Mouse (Mus musculus): Measurements from ENCODE around the gene Nt5dc3. TPM values are rescaled to one million over a fixed set of nuclear protein-coding genes. Genes with fewer than 3 reads are reported as not detected.

Gene Nt5dc3
- polyA plus RNA-seq, 1 experiment from 2014 or later: 2.6 TPM

DNA sequence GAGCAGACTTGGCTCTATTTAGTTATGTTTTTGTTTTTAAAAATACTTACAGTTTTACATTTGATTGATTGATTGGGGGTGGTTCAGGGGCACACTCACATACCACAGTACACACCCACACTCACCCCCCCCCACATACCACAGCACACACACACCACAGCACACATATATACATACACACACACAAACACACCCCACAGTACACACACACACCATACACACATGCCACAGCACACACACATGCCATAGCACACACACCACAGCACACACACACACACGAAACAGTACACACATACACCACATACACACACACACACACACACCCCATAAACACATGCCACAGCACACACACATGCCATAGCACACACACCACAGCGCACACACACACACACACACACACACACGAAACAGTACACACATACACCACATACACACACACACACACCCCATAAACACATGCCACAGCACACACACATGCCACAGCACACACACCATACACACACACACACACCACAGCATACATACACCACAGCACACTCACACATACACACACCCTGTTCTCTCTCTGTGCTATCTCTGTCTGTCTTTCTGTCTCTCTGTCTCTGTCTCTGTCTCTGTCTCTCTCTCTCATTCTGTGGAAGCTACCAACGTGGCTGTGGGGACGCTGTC is 17.4 kb downstream of the Nt5dc3 start:
- no peaks in the 10 kb centered on the region for H3K27me3 ChIP-seq (ENCODE audit: control insufficient read depth, insufficient read depth, low read length)
- H3K4me2 ChIP-seq (replicated peaks; ENCODE audit: low read depth, low read length): no peak overlapping the region
- H3K9ac ChIP-seq (ENCODE audit: low read depth, low read length): no peak overlapping the region
- H3K36me3 ChIP-seq (ENCODE audit: control insufficient read depth, insufficient read depth, low read length): no peaks in the 10 kb centered on the region
- H3K4me1 ChIP-seq (ENCODE audit: control insufficient read depth, insufficient read depth, low read length): no peaks in the 10 kb centered on the region
- no peak for ATAC-seq (ENCODE audit: low FRiP score, low TSS enrichment)
- H3K4me3 ChIP-seq (ENCODE audit: low read length): no peak overlapping the region
- 95% methylated on average over 5 of the region's 5 CpGs for WGBS
- H3K27ac ChIP-seq (ENCODE audit: low read depth, low read length): no peak overlapping the region
- H3K9me3 ChIP-seq (ENCODE audit: control insufficient read depth, low read length): no peaks in the 10 kb centered on the region

DNA sequence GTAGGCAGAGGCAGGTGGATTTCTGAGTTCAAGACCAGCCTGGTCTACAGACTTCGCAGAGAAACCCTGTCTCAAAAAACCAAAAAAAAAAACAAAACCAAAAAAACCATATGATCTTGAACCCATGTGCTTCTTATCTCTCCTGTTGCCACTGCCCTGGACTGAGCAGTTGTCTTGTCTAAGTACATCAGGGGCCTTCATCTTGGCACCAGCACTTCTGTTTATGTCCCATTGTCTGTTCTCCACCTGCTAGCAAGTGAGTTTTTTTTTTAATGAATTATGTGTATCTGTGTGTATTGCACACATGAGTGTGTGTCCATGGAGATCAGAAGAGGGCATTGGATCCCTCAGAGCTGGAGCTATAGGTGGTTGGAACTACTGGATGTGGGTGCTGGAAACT is 28.6 kb downstream of the Nt5dc3 start:
- H3K27me3 ChIP-seq (ENCODE audit: control insufficient read depth, insufficient read depth, low read length): no peaks in the 10 kb centered on the region
- WGBS: 95% methylated on average over 1 of the region's 1 CpGs
- H3K4me2 ChIP-seq (replicated peaks; ENCODE audit: low read depth, low read length): no peak overlapping the region
- no peak overlapping the region for H3K4me3 ChIP-seq (ENCODE audit: low read length)
- no peak overlapping the region for H3K9ac ChIP-seq (ENCODE audit: low read depth, low read length)
- peaks cover 9% of the 10 kb centered on the region; the same call in 1 of the 2 replicates for H3K4me1 ChIP-seq (ENCODE audit: control insufficient read depth, insufficient read depth, low read length)
- no peak overlapping the region for H3K27ac ChIP-seq (ENCODE audit: low read depth, low read length)
- ATAC-seq (ENCODE audit: low FRiP score, low TSS enrichment): no peak
- H3K9me3 ChIP-seq (ENCODE audit: control insufficient read depth, low read length): no peaks in the 10 kb centered on the region
- no peaks in the 10 kb centered on the region for H3K36me3 ChIP-seq (ENCODE audit: control insufficient read depth, insufficient read depth, low read length)

GRCm38 (mm10) chr10:86808013-86808758 is 29.4 kb downstream of the Nt5dc3 start:
- H3K27ac ChIP-seq (ENCODE audit: low read depth, low read length): no peak overlapping the region
- ATAC-seq (ENCODE audit: low FRiP score, low TSS enrichment): peak; percentile 77; the same call in 1 of the 2 replicates
- H3K4me2 ChIP-seq (replicated peaks; ENCODE audit: low read depth, low read length): no peak overlapping the region
- WGBS: 61% methylated on average over 15 of the region's 15 CpGs
- no peak overlapping the region for H3K9ac ChIP-seq (ENCODE audit: low read depth, low read length)
- no peaks in the 10 kb centered on the region for H3K27me3 ChIP-seq (ENCODE audit: control insufficient read depth, insufficient read depth, low read length)
- H3K4me1 ChIP-seq (ENCODE audit: control insufficient read depth, insufficient read depth, low read length): peaks cover 9% of the 10 kb centered on the region; the same call in 1 of the 2 replicates
- no peaks in the 10 kb centered on the region for H3K36me3 ChIP-seq (ENCODE audit: control insufficient read depth, insufficient read depth, low read length)
- H3K4me3 ChIP-seq (ENCODE audit: low read length): no peak overlapping the region
- H3K9me3 ChIP-seq (ENCODE audit: control insufficient read depth, low read length): no peaks in the 10 kb centered on the region

DNA sequence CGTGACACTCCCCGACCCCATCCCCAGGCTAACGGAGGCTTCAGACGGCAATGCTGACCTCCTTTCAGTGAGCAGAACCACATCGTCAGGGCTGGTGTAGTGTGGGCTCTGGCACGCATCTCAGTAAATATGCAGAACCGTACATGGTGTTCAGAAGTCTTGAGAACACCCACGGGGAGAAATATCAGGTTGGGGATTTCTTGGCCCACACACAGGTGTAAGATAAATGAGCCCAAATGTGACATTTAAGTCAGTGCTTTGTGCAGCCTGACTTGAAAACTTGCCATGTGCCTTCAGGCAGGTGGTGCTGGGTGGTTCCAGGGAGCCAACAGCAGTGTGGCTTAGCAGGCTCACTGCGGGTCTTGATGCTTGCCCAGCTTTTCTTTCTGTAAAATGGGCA is 31.2 kb downstream of the Nt5dc3 start:
- ATAC-seq (ENCODE audit: low FRiP score, low TSS enrichment): no peak
- H3K4me1 ChIP-seq (ENCODE audit: control insufficient read depth, insufficient read depth, low read length): peaks cover 21% of the 10 kb centered on the region
- WGBS: 89% methylated on average over 9 of the region's 9 CpGs
- no peak overlapping the region for H3K4me2 ChIP-seq (replicated peaks; ENCODE audit: low read depth, low read length)
- H3K27ac ChIP-seq (ENCODE audit: low read depth, low read length): no peak overlapping the region
- H3K4me3 ChIP-seq (ENCODE audit: low read length): no peak overlapping the region
- no peaks in the 10 kb centered on the region for H3K36me3 ChIP-seq (ENCODE audit: control insufficient read depth, insufficient read depth, low read length)
- H3K9ac ChIP-seq (ENCODE audit: low read depth, low read length): no peak overlapping the region
- H3K27me3 ChIP-seq (ENCODE audit: control insufficient read depth, insufficient read depth, low read length): no peaks in the 10 kb centered on the region
- H3K9me3 ChIP-seq (ENCODE audit: control insufficient read depth, low read length): no peaks in the 10 kb centered on the region

DNA sequence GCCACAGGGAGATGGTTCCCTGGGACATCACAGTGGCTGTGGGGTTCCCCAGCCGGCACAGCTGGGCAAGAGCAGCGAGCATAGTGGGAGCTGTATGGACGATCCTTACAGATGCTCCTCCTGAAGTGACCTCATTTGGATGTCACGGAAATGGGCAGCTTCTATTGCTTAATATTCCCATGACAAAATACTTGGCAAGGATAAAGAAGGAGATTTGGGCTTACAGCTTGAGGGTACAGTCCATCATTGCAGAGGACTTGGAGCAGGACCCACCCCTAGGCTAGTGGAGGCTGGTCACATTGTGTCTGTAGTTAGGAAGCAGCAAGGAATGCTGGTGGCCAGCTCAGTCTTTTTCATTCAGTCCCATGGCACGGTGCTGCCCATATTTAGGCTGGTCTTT is 31.8 kb downstream of the Nt5dc3 start:
- Histone ChIP-seq H3K4me1 (ENCODE audit: control insufficient read depth, insufficient read depth, low read length) (peaks cover 28% of the 10 kb centered on the region), H3K4me3 (ENCODE audit: low read length) (no peak overlapping the region), H3K27ac (ENCODE audit: low read depth, low read length) (no peak overlapping the region), H3K27me3 (ENCODE audit: control insufficient read depth, insufficient read depth, low read length) (no peaks in the 10 kb centered on the region), H3K9ac (ENCODE audit: low read depth, low read length) (no peak overlapping the region), H3K4me2 (replicated peaks; ENCODE audit: low read depth, low read length) (no peak overlapping the region), H3K36me3 (ENCODE audit: control insufficient read depth, insufficient read depth, low read length) (no peaks in the 10 kb centered on the region), H3K9me3 (ENCODE audit: control insufficient read depth, low read length) (no peaks in the 10 kb centered on the region)
- WGBS: 90% methylated on average over 5 of the region's 5 CpGs
- no peak for ATAC-seq (ENCODE audit: low FRiP score, low TSS enrichment)

DNA sequence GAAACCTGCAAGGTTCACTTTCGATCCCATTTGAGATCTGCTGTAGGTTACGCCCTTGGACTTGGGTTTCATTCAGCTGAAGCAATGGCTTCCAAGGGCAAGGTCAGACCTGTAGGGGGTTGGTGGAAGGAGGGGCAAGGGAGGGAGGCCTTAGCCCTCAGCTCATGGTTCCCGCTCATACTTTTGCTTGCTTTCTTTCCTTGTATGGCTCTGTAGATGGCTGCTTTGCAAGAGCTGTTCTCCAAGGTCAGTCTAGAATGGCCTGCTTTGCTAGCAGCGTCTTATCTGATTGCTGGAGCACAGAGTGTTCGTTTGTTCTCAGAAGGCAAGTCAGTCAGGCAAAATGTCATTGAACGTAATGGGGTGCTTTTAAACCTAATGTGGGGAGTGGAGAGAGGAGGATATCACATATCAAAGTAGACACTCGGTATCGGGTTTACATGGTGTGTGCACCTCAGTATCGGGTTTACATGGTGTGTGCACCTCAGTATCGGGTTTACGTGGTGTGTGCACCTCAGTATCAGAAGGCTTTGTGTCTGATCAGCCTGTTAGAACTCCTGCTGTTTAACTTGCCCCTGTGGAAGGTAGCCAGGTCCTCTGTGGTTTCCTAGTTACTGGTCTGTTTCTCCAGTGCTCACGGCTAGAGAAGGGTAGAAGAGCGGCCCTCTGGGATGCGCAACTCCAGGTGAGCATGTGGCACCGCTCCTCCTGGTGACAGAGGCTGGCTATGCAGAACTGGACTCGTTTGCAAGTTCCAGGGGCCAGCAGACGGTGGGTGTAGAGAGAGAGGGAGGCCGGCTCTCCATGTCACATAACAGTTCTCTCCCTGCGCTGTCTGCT is 35.7 kb downstream of the Nt5dc3 start:
- H3K4me2 ChIP-seq (replicated peaks; ENCODE audit: low read depth, low read length): no peak overlapping the region; the same call in 1 of the 2 replicates
- 34% methylated on average over 19 of the region's 19 CpGs for WGBS

DNA sequence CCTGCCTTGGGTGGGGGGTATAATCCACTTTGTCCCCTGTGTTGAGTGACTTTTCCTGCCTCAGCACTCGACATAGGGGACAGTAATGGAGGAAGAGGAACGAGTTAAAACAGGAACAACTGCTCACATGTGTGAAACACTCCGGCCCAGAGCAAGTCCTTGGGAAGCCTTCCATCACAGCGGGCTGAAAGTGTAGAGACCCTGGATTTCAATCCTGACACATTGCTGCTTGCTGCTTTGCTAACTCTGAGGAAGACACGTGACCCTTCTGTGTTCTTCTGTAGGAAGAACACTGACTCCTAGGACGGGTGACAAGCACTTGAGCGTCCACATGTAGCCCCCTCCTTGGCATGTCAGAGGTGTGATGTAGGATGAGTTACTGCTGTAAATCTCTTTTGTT is 36.3 kb downstream of the Nt5dc3 start:
- no peak for ATAC-seq (ENCODE audit: low FRiP score, low TSS enrichment)
- Histone ChIP-seq H3K27me3 (ENCODE audit: control insufficient read depth, insufficient read depth, low read length) (no peaks in the 10 kb centered on the region), H3K27ac (ENCODE audit: low read depth, low read length) (peak overlapping the region; percentile 85), H3K9me3 (ENCODE audit: control insufficient read depth, low read length) (no peaks in the 10 kb centered on the region), H3K4me1 (ENCODE audit: control insufficient read depth, insufficient read depth, low read length) (peaks cover 32% of the 10 kb centered on the region), H3K9ac (ENCODE audit: low read depth, low read length) (no peak overlapping the region), H3K4me2 (replicated peaks; ENCODE audit: low read depth, low read length) (no peak overlapping the region), H3K4me3 (ENCODE audit: low read length) (no peak overlapping the region), H3K36me3 (ENCODE audit: control insufficient read depth, insufficient read depth, low read length) (no peaks in the 10 kb centered on the region)
- WGBS: 73% methylated on average over 7 of the region's 7 CpGs

More for the DNA sequence above, 35.7 kb downstream of the Nt5dc3 start:
- Histone ChIP-seq H3K4me3 (ENCODE audit: low read length) (no peak overlapping the region), H3K36me3 (ENCODE audit: control insufficient read depth, insufficient read depth, low read length) (no peaks in the 10 kb centered on the region), H3K9me3 (ENCODE audit: control insufficient read depth, low read length) (no peaks in the 10 kb centered on the region), H3K27ac (ENCODE audit: low read depth, low read length) (peak overlapping the region; percentile 85), H3K9ac (ENCODE audit: low read depth, low read length) (no peak overlapping the region), H3K4me1 (ENCODE audit: control insufficient read depth, insufficient read depth, low read length) (peaks cover 31% of the 10 kb centered on the region), H3K27me3 (ENCODE audit: control insufficient read depth, insufficient read depth, low read length) (no peaks in the 10 kb centered on the region)
- ATAC-seq (ENCODE audit: low FRiP score, low TSS enrichment): peak; percentile 66

DNA sequence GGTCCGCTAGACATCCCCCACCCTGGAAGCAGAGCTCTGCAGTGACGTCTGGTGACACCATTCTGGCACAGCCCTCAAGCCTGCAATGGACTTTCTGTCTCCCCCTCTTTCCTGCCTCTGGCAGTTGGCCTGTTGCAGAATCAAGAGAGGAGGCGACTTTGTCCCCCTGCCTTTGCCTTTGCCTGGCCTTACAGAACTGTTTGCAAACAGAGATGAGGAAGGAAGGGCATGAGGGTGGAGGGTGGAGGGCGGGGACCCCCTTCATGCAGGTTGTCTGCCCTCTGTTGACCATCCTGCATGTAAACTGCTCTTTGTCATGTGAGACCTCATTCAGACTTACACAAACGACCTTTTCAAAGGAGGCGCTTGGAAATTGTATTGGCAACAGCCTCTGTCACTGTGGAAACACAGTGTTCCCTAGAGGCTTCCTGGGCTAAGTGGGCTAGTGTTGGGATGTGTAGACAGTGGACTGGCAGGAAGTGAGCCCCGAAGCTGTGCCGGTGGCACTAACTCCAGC is 40.9 kb downstream of the Nt5dc3 start:
- Histone ChIP-seq H3K27ac (ENCODE audit: low read depth, low read length) (no peak overlapping the region), H3K9ac (ENCODE audit: low read depth, low read length) (no peak overlapping the region), H3K4me1 (ENCODE audit: control insufficient read depth, insufficient read depth, low read length) (peaks cover 22% of the 10 kb centered on the region)

More for the DNA sequence above, 40.9 kb downstream of the Nt5dc3 start:
- no peaks in the 10 kb centered on the region for H3K27me3 ChIP-seq (ENCODE audit: control insufficient read depth, insufficient read depth, low read length)
- peaks cover 6% of the 10 kb centered on the region; the same call in 1 of the 2 replicates for H3K36me3 ChIP-seq (ENCODE audit: control insufficient read depth, insufficient read depth, low read length)
- H3K4me3 ChIP-seq (ENCODE audit: low read length): no peak overlapping the region
- H3K4me2 ChIP-seq (replicated peaks; ENCODE audit: low read depth, low read length): no peak overlapping the region
- WGBS: 51% methylated on average over 8 of the region's 8 CpGs
- H3K9me3 ChIP-seq (ENCODE audit: control insufficient read depth, low read length): no peaks in the 10 kb centered on the region
- no peak for ATAC-seq (ENCODE audit: low FRiP score, low TSS enrichment)
